Mouse (Mus musculus) spleen, postnatal 10 days (tissue): ENCODE results near the gene Tmem169.

Source experiments
- DNase-seq, 2 experiments: peaks; one replicate each; pipeline ENCODE4 v3.0.0; 2021 to 2022; ENCODE audit warnings: low spot score in 2 of 2

Tmem169 gene

DNA sequence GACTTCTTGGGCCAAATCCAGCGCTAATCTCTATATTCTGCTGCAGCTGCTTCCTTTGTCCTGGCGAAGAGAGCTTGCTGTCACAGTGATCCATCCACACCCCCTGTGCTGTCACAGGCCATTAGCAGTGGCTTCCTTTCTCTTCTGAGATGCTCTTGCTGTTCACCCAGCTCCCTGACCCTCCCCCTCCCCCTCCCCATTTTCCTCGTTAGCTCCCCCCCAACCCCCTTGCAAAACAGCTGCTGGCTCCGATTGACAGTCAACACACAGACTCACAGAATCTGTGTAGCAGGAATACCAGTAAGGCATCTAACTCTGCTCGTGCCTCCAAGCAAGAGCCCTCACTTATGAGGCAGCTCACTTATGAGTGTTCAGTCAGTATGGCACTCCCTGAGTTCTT is 2.7 kb downstream of the Tmem169 start:
- no peak for DNase-seq

DNA sequence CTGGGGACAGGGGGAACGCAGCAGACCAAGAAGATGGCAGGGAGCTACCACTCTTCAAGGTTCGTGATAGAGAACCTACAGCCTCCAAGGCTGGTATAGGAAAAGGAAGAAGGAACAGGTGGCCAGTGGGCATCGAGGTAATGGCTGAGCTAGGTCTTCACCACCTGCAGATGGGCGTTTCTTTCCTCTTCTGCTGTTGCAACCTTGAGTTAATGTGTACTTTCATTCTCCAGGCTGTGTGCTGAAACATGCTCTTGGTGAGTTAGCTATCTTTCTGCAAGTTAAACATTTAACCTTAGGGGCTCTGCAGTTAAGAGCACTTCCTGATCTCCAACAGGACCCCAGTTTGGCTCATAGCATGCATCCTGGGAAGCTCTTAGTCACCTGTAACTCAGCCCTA is 3.7 kb downstream of the Tmem169 start:
- no peak for DNase-seq

DNA sequence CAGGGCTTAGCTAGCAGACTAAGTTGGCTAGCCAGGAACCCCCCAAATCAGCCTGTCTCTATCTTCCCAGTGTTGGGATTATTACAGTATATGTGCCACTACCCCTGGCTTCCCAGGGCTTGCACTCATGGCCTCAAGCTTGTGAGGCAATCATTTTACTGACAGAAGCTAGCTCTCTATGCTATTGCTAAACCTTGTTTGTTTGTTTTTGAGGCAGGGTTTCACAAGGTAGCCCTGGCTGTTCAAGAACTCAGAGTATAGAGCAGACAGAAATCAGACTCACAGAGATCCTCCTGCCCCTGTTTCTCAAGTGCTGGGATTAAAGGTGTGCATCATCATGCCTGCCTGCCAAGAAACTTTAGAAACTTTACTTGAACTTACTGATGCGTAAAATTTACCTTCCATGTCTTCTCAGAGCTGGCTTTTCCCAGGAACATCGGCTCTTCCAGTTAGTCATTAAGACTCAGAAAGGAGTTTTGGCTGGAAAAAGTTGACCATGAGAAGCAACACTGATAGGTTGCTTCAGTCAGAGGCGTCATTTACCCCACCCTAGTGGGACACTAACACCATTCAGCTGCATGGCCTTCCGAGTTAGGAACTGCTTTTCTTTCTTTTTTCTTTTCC is 4.5 kb downstream of the Tmem169 start:
- no peak for DNase-seq

DNA sequence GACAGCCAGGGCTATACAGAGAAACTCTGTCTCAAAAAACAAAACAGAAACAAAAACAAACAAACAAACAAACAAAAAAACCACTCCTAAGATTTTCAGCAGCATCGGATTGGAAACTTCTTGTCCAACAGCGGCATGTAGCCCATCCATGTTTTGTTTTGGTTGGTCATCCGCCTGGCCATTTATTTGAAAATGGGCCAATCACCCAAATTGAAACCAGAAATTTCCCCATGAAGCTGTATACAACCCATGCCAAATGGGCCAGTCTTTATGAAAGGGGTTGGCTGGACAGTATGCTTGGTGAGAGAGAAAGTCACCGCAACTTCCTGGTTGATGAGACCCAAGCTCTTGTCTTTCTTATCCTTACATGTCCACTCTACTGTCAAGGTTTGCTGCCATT is 6.7 kb downstream of the Tmem169 start:
- no peak for DNase-seq

DNA sequence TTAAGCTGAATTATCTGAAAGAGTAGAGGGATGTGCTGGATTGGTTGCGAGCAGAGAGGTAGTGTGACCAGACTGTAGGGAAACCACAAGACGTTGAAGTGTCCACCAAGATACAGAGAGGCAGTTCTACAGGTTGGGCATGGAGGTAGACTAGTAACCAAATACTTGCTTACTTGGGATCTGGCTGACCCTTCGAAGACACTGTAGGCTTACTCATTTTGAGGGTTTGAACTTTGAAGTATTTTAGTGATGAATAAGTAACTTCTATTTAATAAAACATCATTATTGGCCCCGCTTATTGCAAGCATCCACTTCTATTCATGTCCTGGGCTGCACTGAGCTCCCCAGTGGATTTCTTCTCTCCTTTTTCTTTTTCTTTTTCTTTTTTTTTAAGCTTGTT is 7.3 kb downstream of the Tmem169 start:
- no peak for DNase-seq

DNA sequence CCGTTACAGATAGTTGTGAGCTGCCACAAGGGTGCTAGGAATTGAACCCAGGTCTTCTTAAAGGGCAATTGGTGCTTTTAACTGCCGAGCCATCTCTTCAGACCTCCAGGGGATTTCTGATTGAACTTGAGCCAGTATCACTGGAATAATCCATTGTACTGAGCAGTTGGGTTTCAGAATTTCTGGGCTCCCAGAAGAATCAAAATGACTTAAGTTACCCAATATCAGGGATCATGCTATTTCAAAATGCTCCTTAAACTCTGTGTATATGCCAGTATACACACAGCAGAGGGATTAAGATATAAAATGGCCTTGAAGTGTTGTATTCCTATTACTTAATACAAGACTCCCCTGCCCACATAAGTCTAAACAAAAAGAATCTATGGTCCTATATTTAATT is 7.8 kb downstream of the Tmem169 start:
- DNase-seq = no peak

DNA sequence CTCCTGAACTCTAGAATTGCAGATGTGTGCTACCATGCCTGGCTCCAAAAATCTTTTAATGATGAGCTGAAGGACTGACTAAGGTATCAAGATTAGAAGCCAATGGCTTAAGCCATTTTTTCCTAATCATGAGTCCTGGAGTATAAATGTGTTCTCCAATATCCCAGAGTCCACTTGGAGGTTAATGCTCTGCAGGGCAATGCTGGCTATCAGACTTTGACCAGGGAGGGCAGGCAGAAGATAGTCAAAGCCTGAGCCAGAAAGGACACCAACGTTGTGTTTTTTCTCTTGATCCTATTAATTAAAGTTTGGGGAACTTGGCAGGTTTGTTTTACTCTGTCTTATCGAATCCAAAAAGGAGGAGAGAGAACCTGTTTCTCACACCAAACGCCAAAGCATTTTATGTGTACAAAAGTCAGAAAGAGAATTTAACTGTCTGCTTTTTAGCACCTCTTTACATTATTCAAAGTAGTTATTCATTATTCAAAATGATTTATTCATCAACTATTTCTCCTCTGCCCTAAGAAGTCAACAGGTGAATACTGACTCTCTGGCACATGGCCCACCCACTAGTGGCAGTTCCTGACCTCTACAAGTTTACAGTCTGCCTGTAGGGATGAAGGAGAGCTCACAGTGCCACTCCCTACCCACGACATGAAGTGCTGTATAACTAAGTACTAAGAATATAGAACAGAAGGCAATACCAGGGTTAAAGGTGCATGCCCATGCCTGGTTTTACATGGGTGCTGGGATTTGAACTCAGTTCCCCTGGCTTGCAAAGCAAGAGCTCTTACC is 9.9 kb downstream of the Tmem169 start:
- DNase-seq = no peak

DNA sequence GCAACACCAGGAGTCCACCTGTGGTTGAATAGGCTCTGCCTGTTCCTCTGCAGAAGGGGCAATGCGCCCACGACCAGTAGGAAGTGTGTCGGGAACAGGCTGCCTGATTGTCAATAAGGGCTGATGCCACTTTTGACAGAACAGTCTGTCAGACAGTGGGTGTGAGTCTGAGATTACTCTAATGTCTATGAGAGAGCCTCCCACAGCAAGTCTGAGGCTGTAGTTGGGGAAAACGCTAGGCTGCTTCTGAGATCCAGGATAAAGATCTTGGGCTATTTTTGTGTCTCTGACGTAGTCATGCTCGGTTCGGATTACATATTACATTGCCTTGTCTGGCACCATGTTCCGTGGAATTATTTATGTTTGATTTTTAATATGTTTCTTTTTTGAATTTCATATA is 11.6 kb downstream of the Tmem169 start:
- no peak for DNase-seq

DNA sequence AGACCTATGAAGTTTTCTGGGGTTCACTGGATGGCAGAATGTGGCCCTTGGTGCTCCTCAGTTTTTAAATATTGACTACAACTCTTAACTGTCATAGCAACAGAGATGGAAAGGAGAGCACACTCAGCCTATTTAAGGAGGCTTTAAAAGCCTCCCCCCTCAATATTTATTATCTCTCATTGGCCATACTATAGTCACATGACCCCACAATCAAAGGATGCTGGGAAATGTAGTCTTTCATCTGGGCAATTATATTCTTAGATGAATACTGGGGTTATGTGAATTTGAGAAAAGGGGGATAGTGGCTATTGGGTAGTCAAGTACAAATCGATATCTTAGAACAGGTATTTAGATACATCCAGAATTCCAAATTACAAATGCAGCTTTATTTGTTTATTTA is 17.7 kb downstream of the Tmem169 start:
- DNase-seq = no peak

DNA sequence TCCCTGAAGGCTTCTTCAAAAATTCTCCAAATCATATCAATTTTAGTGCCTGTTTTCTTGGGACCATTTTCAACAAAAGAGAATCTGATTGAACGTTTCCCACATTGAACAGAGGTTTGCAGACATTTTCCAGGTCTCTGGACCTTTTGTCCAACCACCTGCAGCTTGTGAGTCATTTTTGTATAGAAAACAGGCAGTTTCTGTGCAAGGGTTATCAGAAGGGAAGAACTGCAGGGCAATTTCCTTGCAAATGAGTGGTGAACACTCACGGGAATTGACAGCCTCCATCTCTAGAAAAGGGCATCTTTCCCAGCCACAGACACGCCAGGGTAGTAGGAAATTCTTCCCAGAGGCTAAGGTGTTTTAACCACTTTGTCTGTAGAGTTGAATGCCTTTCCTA is 22.1 kb downstream of the Tmem169 start:
- DNase-seq = no peak

DNA sequence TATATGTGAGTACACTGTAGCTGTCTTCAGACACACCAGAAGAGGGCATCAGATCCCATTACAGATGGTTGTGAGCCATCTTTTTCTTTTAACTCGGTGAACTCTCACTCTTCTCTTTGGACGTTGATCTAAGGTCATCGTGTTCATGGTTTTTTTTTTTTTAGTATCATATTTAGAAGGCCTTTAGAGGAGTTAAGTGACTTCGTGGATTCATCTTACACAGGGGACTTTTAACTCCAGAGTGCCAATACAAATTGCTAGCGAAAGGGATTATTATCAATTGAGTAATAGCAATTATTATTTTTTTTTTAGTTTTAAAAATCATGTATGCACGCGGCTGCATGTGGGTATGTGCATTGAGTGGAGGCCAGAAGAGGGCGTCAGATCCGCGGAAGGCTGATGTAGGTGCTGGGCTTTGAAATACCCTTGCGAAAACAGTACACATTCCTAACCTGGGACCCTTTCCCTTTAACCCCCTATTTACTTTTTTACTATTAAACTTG is 22.6 kb downstream of the Tmem169 start:
- DNase-seq = peak in 1 of 2 experiments; percentile 69

DNA sequence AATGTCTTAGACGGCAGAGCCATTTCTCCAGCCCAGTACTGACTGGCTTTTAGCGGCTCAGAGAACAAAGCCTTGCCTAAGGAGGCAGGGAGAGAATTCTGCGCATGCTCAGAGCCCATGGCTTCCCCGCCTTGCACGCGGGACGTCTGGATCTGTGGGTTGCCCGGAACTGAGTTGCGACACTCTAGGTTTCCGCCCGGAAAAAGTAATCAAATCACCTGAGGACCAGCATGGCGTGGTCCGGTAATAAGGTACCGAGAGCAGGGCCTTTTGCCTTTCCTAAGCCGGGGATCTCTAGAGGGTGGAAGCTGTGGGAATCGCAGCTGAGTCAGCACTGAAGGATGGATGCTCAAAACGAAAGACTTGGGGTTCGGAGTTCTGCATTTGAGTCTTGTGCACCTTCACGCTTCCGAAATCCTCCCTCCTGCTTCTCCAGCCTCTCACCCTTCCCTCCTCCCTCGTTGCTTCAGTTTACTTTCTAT is 23.2 kb downstream of the Tmem169 start, which contains the start of gene Xrcc5:
TSS of gene Xrcc5 (plus strand) at position 105 of the 482 bp plus-strand sequence.
- peak; percentile 77 to 89 for DNase-seq

DNA sequence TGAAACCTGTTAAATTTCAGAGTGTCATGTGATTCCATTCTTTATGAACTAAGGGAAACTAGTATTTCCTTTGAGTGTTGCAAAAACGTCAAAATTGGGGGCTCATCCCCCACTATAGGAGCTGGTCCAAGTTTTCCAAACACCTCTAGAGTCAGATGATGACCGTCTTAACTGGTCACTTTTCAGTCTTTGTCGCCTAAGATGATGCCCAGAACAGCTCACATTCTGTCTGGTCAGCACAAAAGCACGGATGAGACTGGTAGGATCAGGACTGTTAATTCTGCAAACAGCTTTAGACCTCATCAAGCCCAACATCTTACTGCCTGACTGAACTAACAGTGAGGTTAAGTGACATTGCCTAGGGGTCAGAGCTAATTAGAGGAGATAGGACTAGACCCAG is 24.8 kb downstream of the Tmem169 start:
- no peak for DNase-seq

DNA sequence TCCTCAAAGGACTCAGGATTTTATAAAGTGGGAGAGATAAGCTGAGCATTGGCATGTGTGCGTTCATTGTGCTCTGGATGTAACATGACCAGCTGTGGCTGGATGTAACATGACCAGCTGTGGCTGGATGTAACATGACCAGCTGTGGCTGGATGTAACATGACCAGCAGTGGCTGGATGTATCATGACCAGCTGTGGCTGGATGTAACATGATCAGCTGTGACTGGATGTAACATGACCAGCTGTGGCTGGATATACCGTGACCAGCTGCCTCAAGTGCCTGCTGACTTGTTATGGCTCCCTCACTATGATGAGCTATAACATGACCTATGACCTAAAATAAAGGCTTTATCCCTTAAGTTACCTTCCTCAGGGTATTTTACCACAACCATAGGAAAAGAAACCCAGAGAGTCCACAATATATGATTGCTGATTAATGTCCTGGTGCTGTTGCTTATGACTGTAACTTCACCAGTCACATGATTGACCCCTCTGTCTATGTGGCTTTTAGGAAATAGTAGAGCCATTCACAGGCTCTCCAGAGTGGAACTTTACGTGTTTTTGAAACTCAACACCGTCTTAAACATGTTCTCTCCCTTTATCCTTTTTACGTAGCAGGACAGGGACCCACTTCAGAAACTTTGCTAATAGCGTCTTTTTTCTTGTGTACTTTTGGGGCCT is 25.7 kb downstream of the Tmem169 start:
- DNase-seq = no peak

DNA sequence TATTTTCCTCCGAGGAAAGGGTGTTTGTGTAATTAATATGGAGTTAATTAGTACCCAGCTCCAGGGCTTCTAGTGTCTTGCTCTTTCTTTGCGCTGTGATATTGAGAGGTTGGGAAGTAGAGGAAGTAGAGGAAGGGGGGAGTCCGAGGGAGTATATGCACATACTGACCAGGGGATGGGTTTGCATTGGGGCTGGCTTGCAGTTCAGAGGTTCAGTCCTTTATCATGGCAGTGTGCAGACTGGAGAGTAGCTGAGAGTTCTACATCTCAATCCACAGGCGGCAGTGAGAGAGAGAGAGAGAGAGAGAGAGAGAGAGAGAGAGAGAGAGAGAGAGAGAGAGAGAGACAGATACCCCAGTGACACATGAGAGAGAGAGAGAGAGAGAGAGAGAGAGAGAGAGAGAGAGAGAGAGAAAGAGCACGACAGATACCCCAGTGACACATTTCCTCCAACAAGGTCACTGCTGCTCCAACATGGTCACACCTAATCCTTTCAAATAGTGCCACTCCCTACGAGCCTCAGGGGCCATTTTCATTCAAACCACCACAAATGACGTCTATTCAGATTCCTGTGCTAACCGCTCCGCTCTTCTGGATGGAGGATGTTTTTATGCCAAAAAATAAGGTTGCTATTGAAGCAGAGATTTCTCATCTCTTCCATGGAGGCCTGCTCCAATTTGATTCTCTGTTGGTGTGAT is 28.7 kb downstream of the Tmem169 start:
- no peak for DNase-seq

DNA sequence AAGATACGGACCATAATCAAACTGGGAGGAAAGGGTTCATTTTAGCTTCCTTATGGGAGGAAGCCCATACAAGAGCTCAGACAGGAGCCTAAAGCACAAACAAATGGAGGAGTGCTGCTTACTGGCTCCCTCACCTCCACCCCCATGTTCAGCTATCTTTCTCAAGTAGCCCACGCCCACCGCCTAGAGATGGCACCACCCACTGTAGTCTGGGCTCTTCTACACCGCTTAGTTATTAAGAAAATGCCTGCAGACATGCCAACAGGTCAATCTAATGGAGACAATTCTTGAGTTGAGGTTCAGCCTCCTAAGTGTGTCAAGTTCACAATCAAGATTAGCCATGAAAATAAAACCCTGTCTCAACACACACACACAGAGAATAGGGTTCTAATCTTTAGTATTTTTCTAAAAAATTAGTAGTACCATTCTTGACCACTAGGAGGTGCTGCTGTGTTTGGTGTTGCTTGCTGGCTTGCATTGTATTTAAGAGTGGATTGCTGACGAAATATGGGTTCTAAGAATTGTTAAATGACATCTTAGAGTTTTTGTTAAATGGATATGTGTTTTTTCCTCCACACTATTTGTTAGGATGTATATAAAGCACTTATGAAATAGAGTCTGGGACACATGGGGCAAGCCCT is 29.4 kb downstream of the Tmem169 start:
- DNase-seq = no peak

DNA sequence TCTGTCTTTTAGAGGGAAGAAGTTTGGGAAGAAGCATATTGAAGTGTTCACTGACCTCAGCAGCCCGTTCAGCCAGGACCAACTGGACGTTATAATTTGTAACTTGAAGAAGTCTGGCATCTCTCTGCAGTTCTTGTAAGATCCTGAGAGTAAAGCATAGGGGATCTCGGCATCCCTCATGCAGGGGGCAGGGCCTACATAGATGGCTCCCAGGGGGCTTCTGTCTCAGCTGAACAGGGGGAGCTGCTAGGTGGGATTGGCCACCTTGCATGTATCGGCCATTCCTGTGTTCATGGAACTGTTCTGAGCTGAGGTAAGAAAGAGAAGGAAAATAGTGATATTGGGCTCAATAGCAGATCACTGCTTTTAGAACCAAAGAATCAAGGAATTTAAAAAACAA is 31.3 kb downstream of the Tmem169 start:
- DNase-seq = no peak

DNA sequence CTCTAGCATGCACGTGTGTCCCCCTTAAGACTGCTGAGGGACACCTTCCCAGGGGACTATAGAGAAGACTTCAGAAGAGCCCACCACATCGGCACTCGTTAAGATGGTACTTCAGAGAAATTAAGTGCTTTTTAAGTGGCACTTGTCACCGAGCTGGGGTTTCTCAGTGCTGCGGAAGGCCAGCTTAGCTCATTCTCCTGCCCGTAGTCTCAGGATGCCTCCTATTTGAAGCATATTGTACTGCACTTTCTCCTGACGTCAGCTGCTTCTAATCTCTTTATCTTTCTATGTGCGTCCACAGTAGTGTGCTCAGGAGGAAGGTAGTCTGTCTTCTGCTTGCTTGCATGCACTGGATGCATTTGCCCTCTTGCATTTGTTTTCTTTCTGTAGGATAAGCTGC is 32.2 kb downstream of the Tmem169 start:
- no peak for DNase-seq

DNA sequence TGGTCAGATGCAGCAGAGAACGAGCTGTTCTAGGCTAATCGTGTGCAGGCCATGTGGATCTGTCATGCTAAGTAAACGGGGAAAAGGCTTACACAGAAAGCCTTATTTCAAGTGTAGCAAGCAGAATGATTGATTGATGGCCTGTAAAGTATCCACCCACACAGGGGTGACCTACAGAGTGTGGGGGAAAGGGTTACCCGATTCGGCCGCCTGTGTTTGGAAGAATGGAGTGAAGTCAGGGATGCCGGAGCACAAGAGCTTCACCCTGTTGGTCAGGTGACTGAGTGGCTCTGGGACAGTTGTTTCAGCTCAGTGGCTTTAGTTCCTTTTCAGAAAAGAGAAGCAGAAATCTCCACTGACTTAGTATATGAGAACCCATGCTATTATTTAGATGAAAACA is 32.7 kb downstream of the Tmem169 start:
- no peak for DNase-seq

DNA sequence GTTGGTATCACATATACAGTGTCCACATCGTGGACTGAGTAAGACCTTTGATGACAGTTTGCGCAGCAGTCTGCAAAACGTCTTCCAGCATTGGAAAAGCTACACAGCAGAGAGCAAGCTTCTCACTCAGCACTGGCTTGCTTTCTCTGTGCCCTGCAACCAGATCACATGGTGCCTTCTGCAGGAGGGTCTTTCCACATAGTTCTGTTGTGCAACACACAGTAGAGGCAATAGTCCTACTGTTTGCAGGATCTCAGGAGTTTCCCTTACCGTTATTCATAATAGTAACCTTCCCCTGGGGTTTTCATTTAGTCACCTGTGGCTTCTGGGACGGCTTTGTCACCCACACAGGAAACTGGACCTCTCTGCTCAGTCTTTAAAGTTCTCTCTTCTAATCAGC is 36.6 kb downstream of the Tmem169 start:
- DNase-seq = no peak

DNA sequence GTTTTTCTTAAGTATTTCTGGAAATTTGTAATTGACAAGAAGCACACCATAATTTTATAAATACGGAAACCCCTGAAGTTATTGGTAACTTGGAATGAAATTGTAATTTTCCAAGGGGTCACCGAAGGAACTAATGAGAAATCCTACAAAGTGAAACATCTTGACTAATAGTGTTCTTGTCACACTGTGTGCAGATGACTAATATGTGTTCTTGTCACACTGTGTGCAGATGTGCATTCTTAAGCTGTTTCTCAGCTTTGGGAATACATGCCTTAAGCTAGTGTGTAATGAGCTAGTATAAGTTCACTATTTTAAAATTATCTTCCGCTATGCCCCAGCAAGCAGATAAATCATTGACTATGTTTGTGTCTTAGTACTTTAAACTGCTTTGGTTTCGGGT is 39.1 kb downstream of the Tmem169 start:
- no peak for DNase-seq
